Mouse (Mus musculus): ENCODE results near the gene Olfr1170. TPM values are rescaled to one million over a fixed set of nuclear protein-coding genes. Genes with fewer than 3 reads are reported as not detected.

The Olfr1170 gene
- not detected in 2 replicates for polyA plus RNA-seq (2012; rRNA removed)

DNA sequence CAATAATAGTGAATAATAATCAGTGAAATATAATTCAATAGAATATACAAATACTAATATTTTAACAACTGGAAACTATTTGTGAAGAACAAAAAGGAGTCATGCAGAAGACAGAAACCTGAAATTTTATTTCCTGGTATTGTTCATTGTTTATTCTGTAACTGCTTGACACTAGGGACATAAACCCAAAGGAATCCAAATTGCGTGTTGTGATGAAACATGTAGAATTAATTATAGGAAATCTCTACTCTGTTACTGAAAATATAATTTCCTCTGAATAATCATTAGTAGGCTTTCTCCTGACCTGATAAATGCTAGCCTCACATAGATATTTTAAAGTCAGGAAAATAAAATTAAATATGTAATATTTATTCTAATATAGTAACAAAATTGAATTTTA lies at the start of gene Olfr1170:
Gene Olfr1170 (minus strand): TSS at position 101 of the 400 bp plus-strand sequence.
- no peaks in the 10 kb centered on the region for H3K27me3 ChIP-seq (ENCODE audit: control insufficient read depth, insufficient read depth, low read length)
- no peak within 1 kb of the TSS for H3K27ac ChIP-seq (ENCODE audit: insufficient read depth, low read length)
- no peaks in the 10 kb centered on the region for H3K36me3 ChIP-seq (ENCODE audit: control insufficient read depth, insufficient read depth, low read length)
- TF ChIP-seq CTCF (IDR thresholded peaks at IDR 0.05; ENCODE audit: extremely low read depth, insufficient read depth, insufficient read length, insufficient replicate concordance) (no peak), POLR2A (IDR thresholded peaks at IDR 0.05; ENCODE audit: low read depth, low read length) (no peak)
- no peak for DNase-seq (ENCODE audit: low read depth in 1 of 2, low spot score in 2 of 2)
- no peaks in the 10 kb centered on the region for H3K4me1 ChIP-seq (ENCODE audit: control insufficient read depth, insufficient read depth, insufficient read length)
- WGBS = 84% methylated on average over 1 of the region's 1 CpGs
- no peak within 1 kb of the TSS for H3K4me3 ChIP-seq (ENCODE audit: extremely low read depth, insufficient read depth, insufficient read length)

DNA sequence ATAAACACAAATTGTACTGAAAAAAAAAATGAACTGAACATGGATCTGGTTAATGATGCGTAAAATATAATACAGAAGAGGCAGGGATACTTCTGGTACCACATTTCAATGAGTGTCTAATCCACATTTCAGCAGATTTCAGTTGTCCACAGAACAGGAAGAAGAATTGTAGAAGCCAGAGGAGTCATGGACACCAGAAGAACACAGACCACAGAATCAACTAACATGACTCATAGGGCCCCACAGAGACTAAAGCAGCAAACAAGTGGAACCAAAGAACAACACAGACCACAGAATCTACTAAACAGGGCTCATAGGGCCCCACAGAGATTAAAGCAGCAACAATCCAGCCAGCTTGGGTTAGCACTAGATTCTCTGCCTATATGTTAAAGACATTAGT lies 7.3 kb downstream of the Olfr1170 start:
- DNase-seq (ENCODE audit: low read depth in 1 of 2, low spot score in 2 of 2) = no peak
- WGBS = 85% methylated on average over 1 of the region's 1 CpGs
- H3K27ac ChIP-seq (ENCODE audit: insufficient read depth, low read length) = no peak overlapping the region
- H3K27me3 ChIP-seq (ENCODE audit: control insufficient read depth, insufficient read depth, low read length) = no peaks in the 10 kb centered on the region
- TF ChIP-seq CTCF (IDR thresholded peaks at IDR 0.05; ENCODE audit: extremely low read depth, insufficient read depth, insufficient read length, insufficient replicate concordance) (no peak), POLR2A (IDR thresholded peaks at IDR 0.05; ENCODE audit: low read depth, low read length) (no peak)
- H3K36me3 ChIP-seq (ENCODE audit: control insufficient read depth, insufficient read depth, low read length) = no peaks in the 10 kb centered on the region
- no peaks in the 10 kb centered on the region for H3K4me1 ChIP-seq (ENCODE audit: control insufficient read depth, insufficient read depth, insufficient read length)
- H3K4me3 ChIP-seq (ENCODE audit: extremely low read depth, insufficient read depth, insufficient read length) = no peak overlapping the region

DNA sequence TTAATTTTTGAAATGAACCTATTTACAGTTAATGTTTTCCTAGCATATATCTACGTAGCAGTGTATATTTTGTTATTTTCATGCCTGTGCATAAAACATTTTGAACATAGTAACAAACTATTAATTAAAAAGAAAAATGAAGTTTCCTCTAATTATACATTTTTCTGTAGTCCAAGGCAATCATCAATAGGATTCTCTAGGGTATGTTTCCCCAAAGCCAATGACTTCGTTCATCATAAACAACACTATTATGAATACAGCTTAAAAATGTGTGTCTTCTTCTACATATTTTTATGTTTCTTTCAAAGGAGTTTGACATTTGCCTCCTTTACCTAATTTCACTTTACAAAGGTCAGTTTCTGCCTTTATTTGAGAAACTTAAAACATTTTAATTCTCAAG lies 46.6 kb downstream of the Olfr1170 start, which contains the start of gene Olfr1168:
Gene Olfr1168 (plus strand): TSS at position 301 of the 400 bp plus-strand sequence.
- TF ChIP-seq POLR2A (IDR thresholded peaks at IDR 0.05; ENCODE audit: low read depth, low read length) (no peak), CTCF (IDR thresholded peaks at IDR 0.05; ENCODE audit: extremely low read depth, insufficient read depth, insufficient read length, insufficient replicate concordance) (no peak)
- no peak within 1 kb of the TSS for H3K27ac ChIP-seq (ENCODE audit: insufficient read depth, low read length)
- H3K27me3 ChIP-seq (ENCODE audit: control insufficient read depth, insufficient read depth, low read length) = no peaks in the 10 kb centered on the region
- no peak for DNase-seq (ENCODE audit: low read depth in 1 of 2, low spot score in 2 of 2)
- 75% methylated on average over 2 of the region's 2 CpGs for WGBS
- no peaks in the 10 kb centered on the region for H3K36me3 ChIP-seq (ENCODE audit: control insufficient read depth, insufficient read depth, low read length)
- H3K4me1 ChIP-seq (ENCODE audit: control insufficient read depth, insufficient read depth, insufficient read length) = no peaks in the 10 kb centered on the region
- no peak within 1 kb of the TSS for H3K4me3 ChIP-seq (ENCODE audit: extremely low read depth, insufficient read depth, insufficient read length)

Other genes with a start within 250 kb of the Olfr1170 start
- gene Olfr1158, start 238.2 kb downstream of the Olfr1170 start, polyA plus RNA-seq (2012; rRNA removed) = not detected in 2 replicates
- not detected in 2 replicates for gene Olfr1160, start 220.1 kb downstream of the Olfr1170 start, polyA plus RNA-seq (2012; rRNA removed)
- not detected in 2 replicates for gene Olfr1161, start 205.6 kb downstream of the Olfr1170 start, polyA plus RNA-seq (2012; rRNA removed)
- not detected in 2 replicates for gene Olfr73, start 190.6 kb downstream of the Olfr1170 start, polyA plus RNA-seq (2012; rRNA removed)
- gene Olfr1162, start 177.2 kb downstream of the Olfr1170 start, polyA plus RNA-seq (2012; rRNA removed) = not detected in 2 replicates
- gene Olfr1163, start 156.5 kb downstream of the Olfr1170 start, polyA plus RNA-seq (2012; rRNA removed) = not detected in 2 replicates
- gene Olfr1164, start 134.4 kb downstream of the Olfr1170 start, polyA plus RNA-seq (2012; rRNA removed) = not detected in 2 replicates
- not detected in 2 replicates for gene Olfr1166, start 100.1 kb downstream of the Olfr1170 start, polyA plus RNA-seq (2012; rRNA removed)
- gene Olfr1167, start 73.1 kb downstream of the Olfr1170 start, polyA plus RNA-seq (2012; rRNA removed) = not detected in 2 replicates
- gene Olfr1168, start 46.5 kb downstream of the Olfr1170 start, polyA plus RNA-seq (2012; rRNA removed) = not detected in 2 replicates
- not detected in 2 replicates for gene Olfr1173, start 51.5 kb upstream of the Olfr1170 start, polyA plus RNA-seq (2012; rRNA removed)
- not detected in 2 replicates for gene Olfr1174-ps, start 86.8 kb upstream of the Olfr1170 start, polyA plus RNA-seq (2012; rRNA removed)
- gene Olfr1175-ps, start 98.9 kb upstream of the Olfr1170 start, polyA plus RNA-seq (2012; rRNA removed) = not detected in 2 replicates
- gene Olfr1176, start 108.4 kb upstream of the Olfr1170 start, polyA plus RNA-seq (2012; rRNA removed) = not detected in 2 replicates
- not detected in 2 replicates for gene Olfr1177-ps, start 118.2 kb upstream of the Olfr1170 start, polyA plus RNA-seq (2012; rRNA removed)
- not detected in 2 replicates for gene Olfr1178, start 158.7 kb upstream of the Olfr1170 start, polyA plus RNA-seq (2012; rRNA removed)
- gene Olfr1179, start 178.1 kb upstream of the Olfr1170 start, polyA plus RNA-seq (2012; rRNA removed) = not detected in 2 replicates
- not detected in 2 replicates for gene Olfr1180, start 190.8 kb upstream of the Olfr1170 start, polyA plus RNA-seq (2012; rRNA removed)
- gene Olfr1181, start 197.8 kb upstream of the Olfr1170 start, polyA plus RNA-seq (2012; rRNA removed) = not detected in 2 replicates
- gene Gm13757, start 220.8 kb upstream of the Olfr1170 start, polyA plus RNA-seq (2012; rRNA removed) = not detected in 2 replicates
- not detected in 2 replicates for gene Olfr1183, start 226.5 kb upstream of the Olfr1170 start, polyA plus RNA-seq (2012; rRNA removed)